In the genomic region with DNA sequence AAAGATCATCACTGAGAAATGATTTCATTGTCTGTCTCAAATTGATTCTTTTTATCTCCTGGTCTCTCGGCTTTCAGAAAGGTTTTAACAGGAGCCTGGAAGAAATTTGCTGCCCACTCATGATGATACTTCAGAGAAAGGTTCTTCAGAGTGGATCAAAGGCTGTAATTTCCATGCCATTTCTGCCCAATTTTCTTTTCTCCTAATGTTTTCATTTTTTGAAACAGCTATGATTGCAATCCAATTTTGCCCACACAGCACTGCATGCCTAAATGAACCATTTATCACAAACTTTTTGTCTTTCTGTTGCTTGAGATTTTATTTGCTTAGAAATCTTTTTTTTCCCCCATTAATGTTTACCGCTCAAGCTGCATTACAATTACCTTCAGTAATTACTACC, we compare ENCODE assay signal across 27 mouse cellular contexts. TPM values are rescaled to one million over a fixed set of nuclear protein-coding genes. Genes with fewer than 3 reads are reported as not detected.
"Had no signal": no experiment of that assay in that cellular context is flagged by ENCODE, and none has a peak within 500 bp of the region (broad histone marks: within the 10 kb centered on the region; RNA-seq: fewer than 3 reads in every experiment).

No protein-coding gene starts in this region.

- H3K4me2 ChIP-seq: lung, embryonic 14.5 days; midbrain, embryonic 12.5 days; neural tube, embryonic 13.5 days; neural tube, embryonic 15.5 days; stomach, embryonic 15.5 days had no signal

- H3K4me3 ChIP-seq: midbrain, embryonic 10.5 days; midbrain, embryonic 12.5 days; myocyte; neural tube, embryonic 13.5 days; neural tube, embryonic 15.5 days; stomach, embryonic 15.5 days had no signal

- DNase-seq: lung, adult 18-20 months; lung, embryonic 14.5 days; lung, postnatal 10 days; lung, postnatal 4 days; midbrain, embryonic 14.5 days; retina, postnatal 1 day; right cerebral cortex, adult 18-20 months; right cerebral cortex, postnatal 25 days; right cerebral cortex, postnatal 4 days; spleen, adult 18-20 months; thymus, adult 2 months; thymus, postnatal 25 days; thymus, postnatal 4 days had no signal

- H3K36me3 ChIP-seq: midbrain, embryonic 10.5 days; midbrain, embryonic 12.5 days; neural tube, embryonic 13.5 days; neural tube, embryonic 15.5 days; stomach, embryonic 15.5 days had no signal

- H3K9ac ChIP-seq: lung, embryonic 14.5 days; midbrain, embryonic 12.5 days; neural tube, embryonic 13.5 days; neural tube, embryonic 15.5 days; stomach, embryonic 15.5 days had no signal

- H3K9me3 ChIP-seq: midbrain, embryonic 10.5 days; midbrain, embryonic 12.5 days; neural tube, embryonic 13.5 days; neural tube, embryonic 15.5 days; stomach, embryonic 15.5 days had no signal

- H3K27me3 ChIP-seq: midbrain, embryonic 12.5 days; neural tube, embryonic 13.5 days; neural tube, embryonic 15.5 days; stomach, embryonic 15.5 days had no signal

- H3K27ac ChIP-seq: midbrain, embryonic 10.5 days; midbrain, embryonic 12.5 days; neural tube, embryonic 13.5 days; neural tube, embryonic 15.5 days; stomach, embryonic 15.5 days; stomach, postnatal 0 days had no signal

- H3K4me1 ChIP-seq: midbrain, embryonic 10.5 days; midbrain, embryonic 12.5 days; neural tube, embryonic 13.5 days; neural tube, embryonic 15.5 days; stomach, embryonic 15.5 days had no signal

- ATAC-seq: midbrain, embryonic 16.5 days had no signal

RNA-seq across cellular contexts. Expression of gene Gm5136, which starts 53.3 kb away (rescaled TPM):
- total RNA-seq: megakaryocyte, adult 5-6 weeks; megakaryocyte-erythroid progenitor cell, adult 5-6 weeks had no signal
- polyA plus RNA-seq: lung, embryonic 14.5 days; lung, embryonic 16.5 days; midbrain, embryonic 10.5 days; midbrain, embryonic 12.5 days; myocyte; neural tube, embryonic 11.5 days; small intestine, adult 2 months; stomach, embryonic 15.5 days; stomach, postnatal 0 days; thymus, adult 2 months; urinary bladder, adult 2 months had no signal
